Mouse (Mus musculus) midbrain, postnatal 0 days (tissue): ENCODE results near the gene Zfp536. TPM values are rescaled to one million over a fixed set of nuclear protein-coding genes. Genes with fewer than 3 reads are reported as not detected.

Experiments
- ATAC-seq: fragments of 200-750 bp; cut with Nextera tagmentation; 2 replicates; pipeline ENCODE4 v1.8.0; 2017; ENCODE audit warnings: moderate number of reproducible peaks, mild to moderate bottlenecking, moderate TSS enrichment, moderate library complexity; ENCODE audit not compliant: low FRiP score
- DNase-seq: peaks from one replicate; pipeline ENCODE4 v3.0.0-alpha.2; 2015; ENCODE audit warnings: low spot score
- H3K27ac ChIP-seq: fragments of 300-500 bp; sonication (generic); 2 replicates; pipeline ENCODE4 v1.5.1; 2014; ENCODE audit warnings: low read depth, mild to moderate bottlenecking, low read length, mixed read lengths
- H3K27me3 ChIP-seq: fragments of 300-500 bp; sonication (generic); 2 replicates; pipeline ENCODE4 v1.6.1; 2014; ENCODE audit warnings: low read length, control low read depth, mixed read lengths; ENCODE audit not compliant: insufficient read depth
- H3K36me3 ChIP-seq: fragments of 300-500 bp; sonication (generic); 2 replicates; pipeline ENCODE4 v1.6.1; 2014; ENCODE audit warnings: low read length, control low read depth, mixed read lengths; ENCODE audit not compliant: insufficient read depth
- H3K4me1 ChIP-seq: fragments of 300-500 bp; sonication (generic); 2 replicates; pipeline ENCODE4 v1.6.1; 2014; ENCODE audit warnings: mild to moderate bottlenecking, control low read depth, antibody characterized with exemption, low read length, mixed read lengths; ENCODE audit not compliant: insufficient read depth
- H3K4me2 ChIP-seq: fragments of 300-500 bp; sonication (generic); 2 replicates; pipeline ENCODE4 v1.6.1; 2014; ENCODE audit warnings: low read depth, mild to moderate bottlenecking, low read length, mixed read lengths; ENCODE audit not compliant: poor library complexity, severe bottlenecking
- H3K4me3 ChIP-seq: fragments of 300-500 bp; sonication (generic); 2 replicates; pipeline ENCODE4 v1.5.1; 2014; ENCODE audit warnings: low read depth, mild to moderate bottlenecking, low read length, moderate library complexity
- H3K9ac ChIP-seq: fragments of 300-500 bp; sonication (generic); replicated peaks from 2 replicates; pipeline ENCODE4 v1.6.1; 2014; ENCODE audit warnings: mild to moderate bottlenecking, low read length, moderate library complexity, mixed read lengths; ENCODE audit not compliant: poor library complexity, severe bottlenecking
- H3K9me3 ChIP-seq: fragments of 300-500 bp; sonication (generic); 2 replicates; pipeline ENCODE4 v1.6.1; 2016; ENCODE audit warnings: low read length, control low read depth
- CTCF ChIP-seq: IDR thresholded peaks from 2 replicates; pipeline ENCODE4 v1.5.1; 2016; ENCODE audit warnings: antibody characterized with exemption, mild to moderate bottlenecking
- WGBS: fragments of 180-500 bp; shearing (Covaris S2); extraction: QIAGEN DNeasy Blood & Tissue Kit; methylation state at CpG from one replicate; pipeline ENCODE4 v1.1.7; 2014; 5-methylcytosine and 5-hydroxymethylcytosine counted together
- polyA plus RNA-seq: library from polyadenylated mRNA; unstranded; fragments of >200 nt; fragmentation: Nextera tagmentation; extraction: Ambion mirVana; gene quantifications from 2 replicates; pipeline ENCODE4 v1.2.1, GENCODE M21; 2015
- total RNA-seq: library from RNA; depleted of rRNA; stranded (reverse); fragments of >200 nt; gene quantifications from 2 replicates; pipeline ENCODE4 v1.2.3, GENCODE M21; 2014

Zfp536 gene
- total and polyA plus RNA-seq, 2 experiments from 2014 or later = 16.4 to 48.2 TPM

DNA sequence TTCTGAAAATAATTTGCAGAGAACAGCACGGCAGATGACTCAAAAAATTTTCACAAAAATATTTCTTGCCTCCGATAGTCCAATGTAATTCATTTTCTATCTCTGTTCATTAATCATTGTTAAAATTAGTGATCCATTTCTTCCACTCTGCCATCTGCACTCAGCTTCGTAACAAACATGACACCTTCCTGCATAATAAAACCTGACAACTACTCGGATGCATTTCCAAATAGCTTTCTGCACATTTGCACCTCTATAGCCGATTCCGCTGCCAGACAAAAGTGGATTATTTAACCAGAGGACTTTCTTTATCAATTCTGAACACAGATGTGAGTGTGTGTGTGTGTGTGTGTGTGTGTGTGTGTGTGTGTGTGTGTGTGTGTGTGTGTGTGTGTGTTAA lies 38.9 kb downstream of the Zfp536 start:
- 0 out of 2 replicates have a peak, but pooled peaks cover 3% of the 10 kb centered on the region for H3K4me1 ChIP-seq
- H3K4me3 ChIP-seq = no peak overlapping the region
- H3K9me3 ChIP-seq = no peaks in the 10 kb centered on the region
- ATAC-seq = no peak
- no peaks in the 10 kb centered on the region for H3K27me3 ChIP-seq
- 34% methylated on average over 6 of the region's 6 CpGs for WGBS
- no peak overlapping the region for H3K27ac ChIP-seq
- H3K36me3 ChIP-seq = no peaks in the 10 kb centered on the region
- DNase-seq = no peak
- H3K9ac ChIP-seq = no peak overlapping the region
- no peak for TF ChIP-seq CTCF
- no peak overlapping the region for H3K4me2 ChIP-seq

DNA sequence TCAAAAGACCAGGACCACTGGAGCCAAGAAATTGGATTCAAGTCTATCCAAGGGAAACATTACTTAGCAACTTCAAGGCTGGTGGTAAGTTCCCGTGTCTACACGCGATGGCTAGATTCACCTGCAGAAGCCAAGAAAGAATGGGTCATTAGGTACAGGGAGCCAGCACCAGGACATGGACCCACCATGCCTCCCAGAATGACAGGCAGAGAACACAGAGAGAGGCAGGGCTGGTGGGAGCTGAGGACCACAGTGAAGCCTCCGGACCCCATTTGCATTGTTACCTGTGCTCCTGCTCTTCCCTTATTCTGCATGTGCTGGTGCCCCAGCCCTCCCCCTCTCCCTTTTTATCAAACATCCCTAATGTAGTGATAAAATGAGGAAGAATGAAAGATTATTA lies 39.4 kb downstream of the Zfp536 start:
- no peak for TF ChIP-seq CTCF
- no peak for DNase-seq
- H3K4me3 ChIP-seq = no peak overlapping the region
- ATAC-seq = no peak
- no peaks in the 10 kb centered on the region for H3K9me3 ChIP-seq
- H3K27me3 ChIP-seq = no peaks in the 10 kb centered on the region
- 100% methylated on average over 4 of the region's 4 CpGs for WGBS
- no peak overlapping the region for H3K9ac ChIP-seq
- H3K4me2 ChIP-seq = no peak overlapping the region
- H3K4me1 ChIP-seq = 0 out of 2 replicates have a peak, but pooled peaks cover 3% of the 10 kb centered on the region
- no peak overlapping the region; the same call in 1 of the 2 replicates for H3K27ac ChIP-seq
- no peaks in the 10 kb centered on the region for H3K36me3 ChIP-seq

DNA sequence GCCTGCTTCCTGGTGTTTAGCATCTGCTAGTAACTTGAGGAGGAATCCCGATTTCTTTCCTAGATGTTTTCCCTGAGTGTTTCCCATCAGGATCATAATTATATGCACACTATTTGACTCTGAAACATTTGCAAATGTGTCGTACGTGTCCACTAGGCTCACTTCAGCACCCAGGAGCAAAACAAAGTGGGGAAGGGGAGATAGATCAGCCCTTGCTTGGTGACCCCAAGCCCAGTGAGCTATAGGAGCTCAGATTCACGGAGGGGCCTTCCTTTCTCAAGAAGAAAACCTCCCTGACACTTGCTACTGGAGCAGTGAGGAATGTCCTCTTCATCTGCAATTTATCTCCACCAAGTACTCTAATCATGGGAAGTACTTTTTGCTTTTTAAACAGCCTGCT lies 40.7 kb downstream of the Zfp536 start:
- no peak for DNase-seq
- no peaks in the 10 kb centered on the region for H3K27me3 ChIP-seq
- no peak for ATAC-seq
- WGBS = 83% methylated on average over 4 of the region's 4 CpGs
- H3K27ac ChIP-seq = no peak overlapping the region
- H3K4me3 ChIP-seq = no peak overlapping the region
- H3K9me3 ChIP-seq = no peaks in the 10 kb centered on the region
- H3K9ac ChIP-seq = no peak overlapping the region
- H3K4me2 ChIP-seq = no peak overlapping the region
- TF ChIP-seq CTCF = no peak
- H3K4me1 ChIP-seq = 0 out of 2 replicates have a peak, but pooled peaks cover 3% of the 10 kb centered on the region
- no peaks in the 10 kb centered on the region for H3K36me3 ChIP-seq

DNA sequence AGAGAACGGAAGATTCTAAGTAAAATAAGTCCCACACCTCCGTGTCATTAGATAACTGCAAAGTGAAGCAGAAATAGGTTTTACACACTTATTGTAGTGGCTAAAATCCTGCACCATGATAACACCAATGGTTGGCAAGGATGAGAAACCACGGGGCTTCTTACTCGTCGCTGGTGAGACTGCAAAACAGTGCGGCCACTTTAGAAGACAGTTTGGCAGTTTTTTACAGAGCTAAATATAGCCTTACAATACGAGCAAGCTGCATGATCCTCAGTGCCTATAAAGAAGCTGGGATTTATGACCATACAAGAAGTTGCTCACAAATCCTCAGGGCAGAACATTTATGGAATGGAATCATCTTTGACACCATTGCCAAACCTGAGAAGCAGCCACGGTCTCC lies 45.7 kb downstream of the Zfp536 start:
- no peak overlapping the region for H3K27ac ChIP-seq
- 83% methylated on average over 8 of the region's 8 CpGs for WGBS
- no peak for DNase-seq

DNA sequence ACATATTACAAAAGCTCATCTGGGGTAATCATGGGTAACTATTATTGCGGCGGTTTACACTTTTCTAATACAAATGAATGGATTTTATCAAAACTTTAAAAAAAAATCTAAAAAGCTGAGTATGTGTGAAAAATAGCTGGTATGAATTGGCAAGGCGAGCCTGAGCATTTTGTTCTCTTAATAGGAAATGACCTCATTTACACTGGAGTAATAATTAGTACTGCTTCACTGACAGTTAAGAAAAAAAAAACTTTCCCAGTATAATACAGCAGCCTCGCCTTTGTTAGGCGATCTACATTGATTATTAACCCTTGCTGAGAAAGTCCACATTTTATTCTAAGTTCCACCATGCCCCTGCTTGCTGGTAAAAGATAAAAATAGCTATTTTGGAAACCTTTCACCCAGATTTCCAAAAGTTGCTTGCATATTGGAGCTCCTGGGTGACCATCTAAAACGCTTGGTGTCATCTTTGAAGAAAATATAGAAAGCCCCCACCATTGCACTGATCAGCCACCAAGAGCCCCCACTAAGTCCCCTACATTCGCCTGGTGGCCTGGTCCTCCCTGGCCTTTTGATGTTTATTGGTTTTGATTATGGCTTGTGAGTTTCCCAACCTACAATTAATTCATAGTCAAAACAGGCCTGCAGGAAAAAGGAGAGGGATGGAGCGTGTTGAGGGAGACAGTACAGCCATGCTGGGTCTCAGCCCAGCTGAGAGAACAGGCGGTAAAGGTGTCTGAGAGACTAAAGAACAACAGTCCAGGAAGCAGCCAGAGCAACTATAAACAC lies 49.2 kb downstream of the Zfp536 start:
- no peak overlapping the region for H3K4me2 ChIP-seq
- no peaks in the 10 kb centered on the region for H3K36me3 ChIP-seq
- H3K27ac ChIP-seq = no peak overlapping the region
- H3K4me3 ChIP-seq = no peak overlapping the region
- ATAC-seq (no peak), DNase-seq (no peak)
- H3K4me1 ChIP-seq = 0 out of 2 replicates have a peak, but pooled peaks cover 7% of the 10 kb centered on the region
- WGBS = 53% methylated on average over 9 of the region's 9 CpGs
- no peak for TF ChIP-seq CTCF
- no peaks in the 10 kb centered on the region for H3K9me3 ChIP-seq
- H3K9ac ChIP-seq = no peak overlapping the region
- H3K27me3 ChIP-seq = no peaks in the 10 kb centered on the region

More for the DNA sequence above, 45.7 kb downstream of the Zfp536 start:
- no peaks in the 10 kb centered on the region for H3K9me3 ChIP-seq
- 0 out of 2 replicates have a peak, but pooled peaks cover 6% of the 10 kb centered on the region for H3K4me1 ChIP-seq
- no peaks in the 10 kb centered on the region for H3K36me3 ChIP-seq
- TF ChIP-seq CTCF = no peak
- H3K4me3 ChIP-seq = no peak overlapping the region
- no peak for ATAC-seq
- H3K9ac ChIP-seq = no peak overlapping the region
- no peak overlapping the region for H3K4me2 ChIP-seq
- H3K27me3 ChIP-seq = no peaks in the 10 kb centered on the region

DNA sequence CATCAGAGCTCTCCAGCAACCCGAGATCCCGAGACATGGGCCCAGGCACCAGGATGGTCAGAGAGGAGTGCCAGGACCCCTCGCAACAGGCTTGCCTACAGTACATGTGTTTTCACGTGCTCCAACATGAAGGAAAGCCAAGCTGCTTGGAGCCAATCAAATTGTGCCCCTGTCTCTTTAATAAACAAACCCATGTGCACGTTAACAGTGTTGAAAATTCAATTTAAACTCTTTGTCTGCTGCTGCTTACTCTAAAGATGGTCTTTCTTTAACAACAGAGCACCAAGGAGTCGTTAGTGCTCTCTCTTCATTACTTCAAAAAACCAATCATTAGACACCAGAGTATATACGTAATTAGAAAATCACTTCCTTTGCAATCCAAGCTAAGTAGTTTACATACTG lies 50.2 kb downstream of the Zfp536 start:
- Histone ChIP-seq H3K4me3 (no peak overlapping the region), H3K27ac (no peak overlapping the region), H3K36me3 (no peaks in the 10 kb centered on the region)

More for the DNA sequence above, 50.2 kb downstream of the Zfp536 start:
- ATAC-seq (no peak), DNase-seq (peak; percentile 28)
- H3K27me3 ChIP-seq = no peaks in the 10 kb centered on the region
- H3K9ac ChIP-seq = no peak overlapping the region
- no peak overlapping the region for H3K4me2 ChIP-seq
- TF ChIP-seq CTCF = no peak
- 64% methylated on average over 7 of the region's 7 CpGs for WGBS
- H3K4me1 ChIP-seq = 0 out of 2 replicates have a peak, but pooled peaks cover 10% of the 10 kb centered on the region
- no peaks in the 10 kb centered on the region for H3K9me3 ChIP-seq
